Mouse (Mus musculus) frontal cortex, postnatal 36 days (tissue): Measurements from ENCODE around the gene Adra2c.

Source experiments
- DNase-seq, 2 experiments: peaks; one replicate each; pipeline ENCODE4 v3.0.0; 2022; ENCODE audit warnings: low spot score in 2 of 2

Adra2c gene

DNA sequence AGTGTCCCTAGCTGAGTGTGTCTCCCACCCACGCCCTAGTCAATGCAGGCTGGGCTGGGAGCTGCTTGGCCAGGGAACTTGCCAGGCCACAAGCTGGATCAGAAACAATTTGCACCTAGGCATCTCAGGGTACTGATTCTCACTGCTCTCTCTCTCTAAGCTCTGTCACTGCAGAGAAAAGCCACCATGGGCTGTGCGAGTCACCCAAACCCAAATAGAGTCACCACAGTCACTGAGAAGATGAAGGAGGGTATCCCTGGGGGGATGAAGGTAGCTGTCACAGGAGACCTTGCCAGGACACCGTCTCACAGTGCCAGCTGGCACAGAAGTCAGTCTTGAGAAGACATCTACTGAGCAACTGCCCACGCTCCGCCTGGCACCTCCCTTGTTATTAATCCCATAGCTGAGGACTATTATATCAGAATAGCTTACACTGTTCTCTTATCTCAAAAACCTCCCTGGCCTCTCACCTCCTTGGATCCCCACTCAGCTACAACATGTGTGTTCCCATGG lies 33.7 kb downstream of the Adra2c start:
- DNase-seq: no peak

GRCm38 (mm10) chr5:35313231-35313821 lies 35.2 kb downstream of the Adra2c start:
- DNase-seq: peak in 1 of 2 experiments; percentile 38

DNA sequence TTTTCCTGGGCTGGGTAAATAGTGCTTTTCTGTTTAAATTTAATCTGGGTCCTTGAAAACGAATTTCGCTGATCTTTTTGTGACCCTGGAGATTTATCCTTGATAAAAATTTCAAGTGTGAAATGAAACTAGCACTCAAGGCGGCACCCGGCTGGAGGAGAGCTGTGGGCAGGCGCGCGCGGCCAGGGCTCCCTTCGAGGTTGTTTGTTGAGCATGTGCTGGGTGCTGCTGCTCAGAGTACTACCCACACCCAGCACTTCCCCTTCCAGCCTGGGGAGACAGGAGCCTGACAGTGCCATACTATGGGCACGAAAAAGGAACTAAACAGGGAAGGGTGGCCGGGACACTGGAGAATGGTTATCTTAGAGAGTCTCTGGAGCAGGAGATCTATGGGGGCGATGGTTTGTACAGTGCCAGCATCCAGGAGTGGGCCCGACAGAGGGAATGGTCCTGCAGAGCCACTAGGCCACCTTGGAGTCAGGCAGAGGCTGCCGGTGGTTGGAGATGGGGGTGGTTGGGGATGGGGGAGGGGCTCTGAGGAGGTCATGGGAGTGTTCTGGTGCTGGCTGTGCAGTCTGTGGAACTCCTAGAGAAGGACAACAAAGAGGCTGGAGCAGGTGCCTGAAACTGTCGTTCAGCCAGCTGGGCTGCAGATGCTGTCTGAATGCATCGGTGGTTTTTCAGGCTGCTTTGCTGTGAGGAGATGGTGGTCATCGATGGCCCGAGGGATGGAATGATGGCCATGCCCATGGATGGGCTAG lies 35.9 kb downstream of the Adra2c start:
- peak; percentile 51 to 75 for DNase-seq

- no peak for DNase-seq
Observed at GRCm38 (mm10) chr5:35314629-35315028, 36.5 kb downstream of the Adra2c start.

- no peak for DNase-seq
Observed at GRCm38 (mm10) chr5:35315204-35315603, 37.1 kb downstream of the Adra2c start.

DNA sequence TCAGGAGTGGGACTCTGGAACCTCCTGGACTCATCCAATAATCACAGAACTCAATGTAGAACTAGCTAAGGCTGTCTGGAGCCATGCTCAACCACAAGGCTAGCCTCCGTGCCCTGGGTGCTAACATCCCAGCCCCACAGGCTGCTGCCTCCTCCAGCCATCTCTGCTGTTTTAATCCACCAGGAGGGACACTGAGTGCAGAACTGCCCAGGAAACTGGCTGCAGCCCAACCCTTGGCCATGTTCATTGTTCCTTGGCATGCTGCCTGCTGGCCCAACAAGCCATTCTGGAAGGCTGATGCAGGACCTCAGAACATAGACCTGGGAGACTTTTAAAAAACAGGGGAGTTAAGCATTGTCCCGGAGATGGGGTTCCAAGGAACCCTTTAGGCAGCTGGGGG lies 42.5 kb downstream of the Adra2c start:
- peak; percentile 51 to 55 for DNase-seq

DNA sequence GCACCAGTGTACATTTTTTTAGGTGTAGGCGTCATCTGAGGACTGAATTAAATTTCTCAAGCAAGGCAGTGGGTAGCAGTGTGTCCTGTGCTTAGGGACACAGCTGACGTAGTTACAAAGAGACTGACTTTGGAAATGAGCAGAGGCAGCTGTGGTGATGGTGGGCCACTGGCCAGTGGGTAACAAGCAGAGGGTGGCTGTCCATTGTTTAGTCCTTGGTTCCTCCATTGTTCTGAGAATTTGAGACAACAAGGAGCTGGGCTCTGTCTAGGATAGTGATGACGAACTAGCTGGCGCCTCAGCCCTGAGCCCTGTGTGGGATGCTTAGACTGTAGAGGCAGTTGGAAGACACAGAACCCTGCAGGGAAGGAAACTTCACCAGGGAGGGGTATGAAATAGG lies 52.7 kb downstream of the Adra2c start:
- peak; percentile 58 to 63 for DNase-seq
